Mouse (Mus musculus) liver, embryonic 16.5 days (tissue): Measurements from ENCODE around the gene Tln2. TPM values are rescaled to one million over a fixed set of nuclear protein-coding genes. Genes with fewer than 3 reads are reported as not detected.

Experiments
- ATAC-seq: fragments of 200-750 bp; cut with Nextera tagmentation; 2 replicates; pipeline ENCODE4 v1.8.0; 2017; ENCODE audit warnings: low read depth, mild to moderate bottlenecking, moderate number of reproducible peaks, moderate library complexity
- H3K27ac ChIP-seq: fragments of 300-500 bp; sonication (generic); 2 replicates; pipeline ENCODE4 v1.5.1; 2014; ENCODE audit warnings: mild to moderate bottlenecking, low read length
- H3K27me3 ChIP-seq: fragments of 300-500 bp; sonication (generic); 2 replicates; pipeline ENCODE4 v1.6.1; 2014; ENCODE audit warnings: low read depth, low read length, mixed read lengths; ENCODE audit not compliant: control insufficient read depth, insufficient read depth
- H3K36me3 ChIP-seq: fragments of 300-500 bp; sonication (generic); 2 replicates; pipeline ENCODE4 v1.6.1; 2014; ENCODE audit warnings: mild to moderate bottlenecking; ENCODE audit not compliant: control insufficient read depth, insufficient read depth
- H3K4me1 ChIP-seq: fragments of 300-500 bp; sonication (generic); 2 replicates; pipeline ENCODE4 v1.6.1; 2014; ENCODE audit warnings: low read depth, low read length, mixed read lengths; ENCODE audit not compliant: control insufficient read depth
- H3K4me2 ChIP-seq: fragments of 300-500 bp; sonication (generic); 2 replicates; pipeline ENCODE4 v1.6.1; 2014; ENCODE audit warnings: low read depth, low read length, mixed read lengths
- H3K4me3 ChIP-seq: fragments of 300-500 bp; sonication (generic); 2 replicates; pipeline ENCODE4 v1.5.1; 2014; ENCODE audit warnings: low read depth, mild to moderate bottlenecking, low read length
- H3K9ac ChIP-seq: fragments of 300-500 bp; sonication (generic); 2 replicates; pipeline ENCODE4 v1.6.1; 2014; ENCODE audit warnings: low read depth, low read length
- H3K9me3 ChIP-seq: fragments of 300-500 bp; sonication (generic); replicated peaks from 2 replicates; pipeline ENCODE4 v1.6.1; 2016; ENCODE audit warnings: low read length; ENCODE audit not compliant: control insufficient read depth
- WGBS: fragments of 180-500 bp; shearing (Covaris S2); extraction: QIAGEN DNeasy Blood & Tissue Kit; methylation state at CpG from one replicate; pipeline ENCODE4 v1.1.7; 2014; ENCODE audit not compliant: insufficient replicate concordance; 5-methylcytosine and 5-hydroxymethylcytosine counted together
- polyA plus RNA-seq: library from polyadenylated mRNA; unstranded; fragments of >200 nt; fragmentation: Nextera tagmentation; extraction: Ambion mirVana; gene quantifications from 2 replicates; pipeline ENCODE4 v1.2.1, GENCODE M21; 2015

The Tln2 gene
- polyA plus RNA-seq, 1 experiment from 2014 or later: 3.4 TPM

DNA sequence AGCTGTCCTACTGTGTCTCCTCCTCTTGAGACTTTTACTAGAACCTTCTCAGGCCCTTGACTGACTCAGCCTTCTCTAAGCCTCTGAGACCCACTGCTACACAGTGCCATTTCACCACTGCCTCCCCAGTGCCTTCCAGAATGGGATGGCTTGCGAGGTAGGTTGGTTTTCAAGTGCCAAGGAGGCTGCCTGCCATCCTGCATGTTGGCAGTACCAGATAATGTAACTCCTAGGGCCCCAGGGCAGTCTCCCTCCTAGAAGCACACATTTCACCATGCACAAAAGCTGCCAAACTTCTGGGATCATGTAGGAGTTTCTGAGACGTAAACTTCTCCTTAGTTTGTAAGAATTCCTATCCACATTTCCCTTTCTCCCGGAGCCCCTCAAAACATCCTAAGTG is 231.1 kb downstream of the Tln2 start:
- Histone ChIP-seq H3K9ac (no peak overlapping the region), H3K4me2 (no peak overlapping the region), H3K27ac (no peak overlapping the region), H3K36me3 (no peaks in the 10 kb centered on the region), H3K4me1 (no peaks in the 10 kb centered on the region), H3K9me3 (no peaks in the 10 kb centered on the region), H3K4me3 (no peak overlapping the region), H3K27me3 (no peaks in the 10 kb centered on the region)
- ATAC-seq: no peak
- WGBS: 67% methylated on average over 3 of the region's 3 CpGs

DNA sequence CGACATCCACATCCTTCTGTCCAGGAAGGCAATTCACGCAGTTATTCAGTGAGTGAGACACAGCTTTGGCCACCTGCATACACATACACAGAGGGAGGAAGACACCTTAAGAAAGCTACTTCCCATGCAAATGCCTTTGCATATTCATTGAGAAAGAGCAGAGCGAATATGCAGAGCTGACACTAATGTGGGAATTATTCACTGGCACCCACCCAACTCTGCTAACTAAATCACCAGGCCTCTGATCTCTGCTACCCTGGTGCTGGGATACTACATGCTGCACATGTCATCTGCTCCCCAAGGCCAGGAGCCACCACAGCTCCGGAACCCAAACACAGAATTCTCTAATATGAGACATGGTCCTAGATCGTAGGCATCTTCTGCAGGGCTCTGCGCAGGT is 237.6 kb downstream of the Tln2 start:
- no peak overlapping the region for H3K4me2 ChIP-seq
- no peak overlapping the region for H3K9ac ChIP-seq
- 72% methylated on average over 6 of the region's 6 CpGs for WGBS
- no peak for ATAC-seq
- H3K27ac ChIP-seq: no peak overlapping the region
- no peaks in the 10 kb centered on the region for H3K4me1 ChIP-seq
- H3K9me3 ChIP-seq: no peaks in the 10 kb centered on the region
- H3K36me3 ChIP-seq: no peaks in the 10 kb centered on the region
- no peak overlapping the region for H3K4me3 ChIP-seq
- no peaks in the 10 kb centered on the region for H3K27me3 ChIP-seq

DNA sequence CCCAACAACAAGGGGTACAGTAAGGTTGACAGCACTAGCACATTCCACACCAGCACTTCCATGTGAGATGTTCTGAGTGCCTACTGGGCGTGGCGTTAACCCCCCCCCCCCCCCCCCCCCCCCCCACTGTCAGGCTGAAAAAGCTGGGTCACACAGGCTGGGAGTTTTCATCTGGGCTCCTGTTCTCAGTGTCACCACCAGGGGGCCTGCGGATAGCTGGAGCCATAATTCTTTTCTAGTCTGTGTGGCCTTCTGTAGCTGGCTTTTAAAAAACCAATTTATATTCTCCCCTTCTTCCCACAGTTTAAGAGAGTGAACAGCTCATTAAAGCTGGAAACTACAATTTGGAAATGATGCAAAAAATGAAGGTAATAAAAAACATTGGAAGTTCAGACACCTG is 244.1 kb downstream of the Tln2 start:
- WGBS: 11% methylated on average over 3 of the region's 3 CpGs
- H3K4me2 ChIP-seq: no peak overlapping the region
- H3K27me3 ChIP-seq: no peaks in the 10 kb centered on the region
- no peak overlapping the region for H3K9ac ChIP-seq
- H3K9me3 ChIP-seq: no peaks in the 10 kb centered on the region
- no peaks in the 10 kb centered on the region for H3K36me3 ChIP-seq
- no peaks in the 10 kb centered on the region for H3K4me1 ChIP-seq
- ATAC-seq: no peak
- no peak overlapping the region for H3K4me3 ChIP-seq
- no peak overlapping the region for H3K27ac ChIP-seq

DNA sequence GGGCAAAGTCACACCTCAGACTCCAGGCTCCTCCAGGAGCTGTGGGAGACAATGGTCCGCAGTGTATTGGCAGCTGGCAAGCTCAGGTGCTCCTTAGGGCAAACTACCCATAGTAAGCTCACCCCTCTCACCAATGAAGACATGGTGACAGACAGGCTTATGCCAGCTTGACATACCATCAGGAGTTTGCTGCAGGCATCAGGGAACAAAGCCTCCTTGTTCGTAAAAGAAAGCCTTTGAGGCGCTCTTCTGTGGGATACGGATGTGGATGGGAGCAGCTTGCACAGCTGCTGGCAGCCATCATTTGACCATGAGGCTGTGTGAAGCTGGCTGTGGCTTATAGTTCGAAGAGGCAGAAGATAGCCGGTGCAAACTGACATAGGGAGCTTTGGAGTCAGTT is 254.5 kb downstream of the Tln2 start:
- Histone ChIP-seq H3K9ac (no peak overlapping the region), H3K27ac (no peak overlapping the region), H3K4me1 (no peaks in the 10 kb centered on the region), H3K4me3 (no peak overlapping the region), H3K27me3 (no peaks in the 10 kb centered on the region), H3K4me2 (no peak overlapping the region), H3K36me3 (no peaks in the 10 kb centered on the region), H3K9me3 (no peaks in the 10 kb centered on the region)
- 62% methylated on average over 6 of the region's 6 CpGs for WGBS
- ATAC-seq: no peak

DNA sequence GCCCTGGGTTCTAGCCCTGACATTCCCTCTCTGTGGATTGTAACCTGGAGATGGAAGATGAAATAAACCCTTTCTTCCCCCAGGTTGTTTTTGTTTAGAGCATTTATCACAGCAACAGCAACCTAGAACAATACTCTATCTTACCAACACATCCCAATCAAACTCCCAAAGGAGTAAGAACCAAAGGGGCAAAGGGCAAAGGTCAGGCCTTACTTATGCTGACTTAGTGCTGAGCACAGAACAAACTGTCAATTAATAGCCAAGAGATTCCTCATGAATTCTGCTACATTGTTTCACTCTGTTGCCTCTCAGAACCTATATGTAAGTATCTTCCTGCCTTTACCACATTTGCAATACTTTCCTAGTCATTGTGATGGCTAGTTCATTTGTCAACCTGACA is 255.5 kb downstream of the Tln2 start:
- no peaks in the 10 kb centered on the region for H3K27me3 ChIP-seq
- H3K4me1 ChIP-seq: no peaks in the 10 kb centered on the region
- no peaks in the 10 kb centered on the region for H3K36me3 ChIP-seq
- no peak overlapping the region for H3K4me2 ChIP-seq
- no peak overlapping the region for H3K9ac ChIP-seq
- H3K4me3 ChIP-seq: no peak overlapping the region
- ATAC-seq: no peak
- no peak overlapping the region for H3K27ac ChIP-seq
- no peaks in the 10 kb centered on the region for H3K9me3 ChIP-seq

DNA sequence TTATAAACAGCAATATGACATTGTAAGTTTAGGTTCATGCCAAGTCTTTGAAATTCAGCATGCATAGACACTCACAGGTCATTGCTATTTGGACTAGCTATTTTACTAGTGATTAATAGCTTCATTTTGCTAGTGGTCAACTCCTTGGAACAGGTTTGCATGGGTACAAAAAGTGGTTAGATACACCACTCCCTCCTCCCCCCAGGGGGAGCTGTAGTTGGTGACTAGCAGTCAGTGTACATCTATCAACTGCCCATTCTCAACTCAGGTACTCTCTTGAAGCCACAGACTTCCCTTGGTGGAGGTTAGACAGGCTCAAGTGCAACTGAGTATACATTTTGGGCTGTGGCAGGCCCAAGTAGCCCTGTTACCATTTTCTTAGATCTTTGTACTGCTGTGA is 256.5 kb downstream of the Tln2 start:
- Histone ChIP-seq H3K9me3 (no peaks in the 10 kb centered on the region), H3K9ac (no peak overlapping the region), H3K4me1 (no peaks in the 10 kb centered on the region), H3K4me2 (no peak overlapping the region), H3K36me3 (no peaks in the 10 kb centered on the region), H3K27me3 (no peaks in the 10 kb centered on the region), H3K4me3 (no peak overlapping the region), H3K27ac (no peak overlapping the region)
- ATAC-seq: no peak

DNA sequence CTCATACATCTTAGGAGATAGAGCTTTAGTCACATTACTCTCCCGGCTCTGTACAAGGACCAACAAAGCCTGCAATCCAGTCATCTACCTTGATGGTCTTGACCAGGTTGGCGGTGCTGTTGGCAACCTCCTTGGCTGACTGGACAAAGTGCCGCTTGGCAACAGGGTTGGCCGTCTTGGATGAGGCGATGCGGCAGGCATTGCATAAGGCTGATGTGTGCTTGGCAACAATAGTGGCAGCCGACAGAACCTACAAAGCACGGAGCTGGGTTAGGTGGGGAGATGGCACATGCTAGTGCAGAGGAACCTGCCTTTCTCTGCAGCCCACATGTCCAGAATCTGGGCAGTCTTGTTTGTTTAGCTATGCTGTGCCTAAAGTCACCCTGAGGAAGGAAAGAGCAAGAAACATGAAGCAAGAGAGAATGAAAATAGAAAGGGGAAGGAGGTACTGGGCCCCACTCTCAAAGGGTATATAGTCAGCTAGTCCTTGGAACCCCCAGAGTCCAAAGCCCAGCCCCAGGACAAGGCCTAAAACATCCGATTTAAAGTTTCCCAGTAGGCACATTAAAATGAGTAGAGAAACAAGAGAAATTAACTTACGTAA is 257.0 kb downstream of the Tln2 start:
- Histone ChIP-seq H3K27me3 (no peaks in the 10 kb centered on the region), H3K9ac (no peak overlapping the region), H3K9me3 (no peaks in the 10 kb centered on the region), H3K4me3 (no peak overlapping the region), H3K27ac (no peak overlapping the region), H3K36me3 (no peaks in the 10 kb centered on the region), H3K4me2 (no peak overlapping the region), H3K4me1 (no peaks in the 10 kb centered on the region)
- 60% methylated on average over 10 of the region's 10 CpGs for WGBS
- ATAC-seq: no peak

DNA sequence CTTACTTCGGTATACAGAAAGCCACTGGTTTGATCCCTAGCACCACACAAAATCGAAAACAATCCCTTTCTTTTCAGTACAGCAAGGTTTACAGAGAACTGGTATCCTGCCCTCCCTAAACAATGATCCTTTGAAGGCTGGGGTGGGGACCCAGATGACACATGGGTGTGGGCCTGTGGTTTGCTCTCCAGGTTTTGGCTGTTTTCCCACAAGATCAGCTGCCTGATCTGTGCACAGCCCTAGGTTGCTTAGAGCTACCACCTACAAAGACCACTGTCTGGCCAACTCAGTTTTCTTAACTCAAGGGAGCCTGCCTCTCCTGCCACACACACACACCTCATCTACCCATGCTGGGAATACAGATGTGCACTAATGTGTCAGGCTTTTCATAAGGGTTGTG is 257.9 kb downstream of the Tln2 start:
- H3K4me3 ChIP-seq: no peak overlapping the region
- no peaks in the 10 kb centered on the region for H3K4me1 ChIP-seq
- 59% methylated on average over 2 of the region's 2 CpGs for WGBS
- H3K9ac ChIP-seq: no peak overlapping the region
- no peak overlapping the region for H3K4me2 ChIP-seq
- H3K9me3 ChIP-seq: no peaks in the 10 kb centered on the region
- H3K36me3 ChIP-seq: no peaks in the 10 kb centered on the region
- H3K27ac ChIP-seq: no peak overlapping the region
- no peaks in the 10 kb centered on the region for H3K27me3 ChIP-seq
- no peak for ATAC-seq

DNA sequence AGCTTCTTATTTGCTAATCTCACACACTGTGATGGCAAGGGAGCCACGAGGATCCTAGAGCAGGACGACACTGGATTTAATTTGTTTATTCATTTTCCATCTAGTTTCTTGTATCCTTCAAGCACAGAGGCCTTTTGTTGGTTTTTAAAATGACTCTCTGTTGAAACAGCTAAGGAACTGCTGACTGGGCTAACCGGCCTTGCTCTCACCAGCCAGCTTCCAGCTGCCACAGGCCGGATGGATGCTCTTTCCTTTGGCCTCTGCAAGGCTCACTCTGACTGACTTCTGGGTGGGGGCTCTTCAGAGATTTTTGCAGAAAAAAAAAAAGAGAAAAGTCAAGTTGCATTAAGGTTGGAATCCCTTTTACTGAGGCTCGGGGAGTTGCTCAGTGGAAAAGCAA is 258.7 kb downstream of the Tln2 start:
- Histone ChIP-seq H3K4me2 (no peak overlapping the region), H3K36me3 (no peaks in the 10 kb centered on the region), H3K9ac (no peak overlapping the region), H3K4me1 (no peaks in the 10 kb centered on the region), H3K27ac (no peak overlapping the region), H3K4me3 (no peak overlapping the region), H3K9me3 (no peaks in the 10 kb centered on the region), H3K27me3 (no peaks in the 10 kb centered on the region)
- no peak for ATAC-seq
- 71% methylated on average over 5 of the region's 5 CpGs for WGBS

DNA sequence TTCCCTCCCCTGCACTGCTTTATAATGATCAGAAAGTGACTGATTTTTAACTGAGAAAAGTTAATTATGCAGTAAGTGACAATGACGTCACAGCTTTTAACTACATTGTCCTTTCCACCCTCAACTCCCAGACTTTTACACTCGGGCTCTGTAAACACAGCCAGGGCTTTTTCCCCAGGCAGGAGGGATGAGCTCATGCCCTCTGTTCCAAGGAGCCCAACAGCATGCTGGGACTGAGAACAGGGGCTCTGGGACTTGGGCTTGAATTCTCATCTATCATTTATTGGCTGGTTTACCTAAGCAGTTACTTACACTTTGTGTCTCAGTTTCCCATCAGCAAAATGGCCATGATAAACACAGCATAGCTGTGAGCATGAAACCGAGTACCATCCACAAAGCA is 259.2 kb downstream of the Tln2 start:
- no peak overlapping the region for H3K4me3 ChIP-seq
- no peaks in the 10 kb centered on the region for H3K4me1 ChIP-seq
- H3K9me3 ChIP-seq: no peaks in the 10 kb centered on the region
- 45% methylated on average over 3 of the region's 3 CpGs for WGBS
- no peak overlapping the region for H3K27ac ChIP-seq
- no peaks in the 10 kb centered on the region for H3K36me3 ChIP-seq
- H3K9ac ChIP-seq: no peak overlapping the region
- H3K4me2 ChIP-seq: no peak overlapping the region
- ATAC-seq: no peak
- H3K27me3 ChIP-seq: no peaks in the 10 kb centered on the region
